In genomic region chr9:45907078-45907428, GRCm38 (mm10) we compare ENCODE assay signal across 8 mouse cellular contexts. TPM values are rescaled to one million over a fixed set of nuclear protein-coding genes. Genes with fewer than 3 reads are reported as not detected.
A peak's percentile ranks its signal among the peaks of the same experiment; 100 is the strongest.
DNase-seq lines count a peak whose midpoint lies in the region; ATAC-seq and TF ChIP-seq lines count a peak whose summit lies in the region.

No protein-coding gene starts in this region.

- no peak for DNase-seq in heart, postnatal 14 days
- DNase-seq in MEL (ENCODE audit: low read depth, low spot score) = peak; percentile 50
- DNase-seq in limb, embryonic 14.5 days (ENCODE audit: low spot score) = no peak
- DNase-seq in layer of hippocampus, adult 8-10 months (ENCODE audit: low spot score in 2 of 2) = no peak
- DNase-seq in cerebellum, adult 18-20 months = no peak

- intact Hi-C loops in heart, postnatal 14 days (cut with DNase I) = loop anchor here (5.0 kb wide), 1 partner anchor 365 kb away; the partner anchor contains the start of gene Zpr1

- peaks cover 15% of the 10 kb centered on the region for H3K79me2 ChIP-seq in MEL (ENCODE audit: control insufficient read depth, insufficient read depth, low read length, poor library complexity)

- peak overlapping the region; percentile 4 to 99 for H3K27ac ChIP-seq in heart, embryonic 14.5 days (replicated peaks in 1 of 2; ENCODE audit: control insufficient read depth in 1 of 2, insufficient read depth in 1 of 2, low read depth in 2 of 2, low read length in 2 of 2)
- H3K27ac ChIP-seq in MEL (ENCODE audit: control insufficient read depth, low read depth, low read length) = peak overlapping the region; percentile 23
- peak overlapping the region; percentile 95 for H3K27ac ChIP-seq in forebrain, embryonic 13.5 days
- peak overlapping the region; percentile 87 for H3K27ac ChIP-seq in limb, embryonic 14.5 days (replicated peaks; ENCODE audit: low read depth, low read length)
- H3K27ac ChIP-seq in neural tube, embryonic 14.5 days (ENCODE audit: low read depth, low read length) = peak overlapping the region; percentile 98

- H3K9ac ChIP-seq in heart, embryonic 14.5 days (ENCODE audit: low read length) = peak overlapping the region; percentile 98
- peak overlapping the region; percentile 97 for H3K9ac ChIP-seq in MEL (ENCODE audit: control insufficient read depth, low read depth, low read length, poor library complexity, severe bottlenecking)
- H3K9ac ChIP-seq in forebrain, embryonic 13.5 days = peak overlapping the region; percentile 93
- H3K9ac ChIP-seq in limb, embryonic 14.5 days (ENCODE audit: low read depth, low read length, severe bottlenecking) = peak overlapping the region; percentile 90
- peak overlapping the region; percentile 95 for H3K9ac ChIP-seq in neural tube, embryonic 14.5 days (replicated peaks; ENCODE audit: low read depth, low read length)

- H3K36me3 ChIP-seq in heart, embryonic 14.5 days (ENCODE audit: control insufficient read depth, insufficient read depth, low read length) = peaks cover 52% of the 10 kb centered on the region
- peaks cover 0 to 5% of the 10 kb centered on the region in 2 experiments; a peak in 2 of 4 replicates for H3K36me3 ChIP-seq in MEL (ENCODE audit: control insufficient read depth in 1 of 2, insufficient read depth in 2 of 2, low read length in 2 of 2)
- peaks cover 45% of the 10 kb centered on the region for H3K36me3 ChIP-seq in forebrain, embryonic 13.5 days (ENCODE audit: poor library complexity, severe bottlenecking)
- peaks cover 46% of the 10 kb centered on the region for H3K36me3 ChIP-seq in limb, embryonic 14.5 days (ENCODE audit: control insufficient read depth, insufficient read depth, low read length)
- peaks cover 34% of the 10 kb centered on the region for H3K36me3 ChIP-seq in neural tube, embryonic 14.5 days (ENCODE audit: control insufficient read depth, insufficient read depth, low read length)

- no peaks in the 10 kb centered on the region for H3K27me3 ChIP-seq in heart, embryonic 14.5 days (ENCODE audit: control insufficient read depth, insufficient read depth, low read length)
- no peaks in the 10 kb centered on the region for H3K27me3 ChIP-seq in MEL (ENCODE audit: control insufficient read depth in 1 of 2, insufficient read depth in 2 of 2, low read length in 2 of 2)
- H3K27me3 ChIP-seq in forebrain, embryonic 13.5 days = no peaks in the 10 kb centered on the region
- no peaks in the 10 kb centered on the region for H3K27me3 ChIP-seq in limb, embryonic 14.5 days (ENCODE audit: control insufficient read depth, insufficient read depth, low read length)
- H3K27me3 ChIP-seq in neural tube, embryonic 14.5 days (ENCODE audit: control insufficient read depth, insufficient read depth, low read length) = no peaks in the 10 kb centered on the region

- H3K4me1 ChIP-seq in heart, embryonic 14.5 days (ENCODE audit: control insufficient read depth in 2 of 2, insufficient read depth in 2 of 2, low read length in 2 of 2) = peaks cover 0 to 20% of the 10 kb centered on the region in 2 experiments; a peak in 2 of 4 replicates
- H3K4me1 ChIP-seq in MEL (ENCODE audit: control insufficient read depth in 1 of 2, insufficient read depth in 2 of 2, low read length in 2 of 2) = peaks cover 3 to 8% of the 10 kb centered on the region in 2 experiments
- H3K4me1 ChIP-seq in forebrain, embryonic 13.5 days = peaks cover 31% of the 10 kb centered on the region
- H3K4me1 ChIP-seq in limb, embryonic 14.5 days (ENCODE audit: control insufficient read depth, insufficient read depth, low read length) = peaks cover 16% of the 10 kb centered on the region
- H3K4me1 ChIP-seq in neural tube, embryonic 14.5 days (ENCODE audit: control insufficient read depth, insufficient read depth, low read length) = peaks cover 17% of the 10 kb centered on the region

- no peak for TF ChIP-seq CTCF in MEL (IDR thresholded peaks at IDR 0.05 in 2 of 3, conservative IDR thresholded peaks at IDR 0.05 in 1 of 3; ENCODE audit: control insufficient read depth in 1 of 3, insufficient read depth in 1 of 3, low read depth in 2 of 3, low read length in 3 of 3, poor library complexity in 1 of 3, severe bottlenecking in 1 of 3)

- no peak for TF ChIP-seq POLR2A in MEL (IDR thresholded peaks at IDR 0.05; ENCODE audit: control insufficient read depth in 1 of 2, insufficient read depth in 1 of 2, low read depth in 1 of 2, low read length in 2 of 2, poor library complexity in 1 of 2)
- no peak for TF ChIP-seq POLR2A in limb, embryonic 14.5 days (IDR thresholded peaks at IDR 0.05; ENCODE audit: borderline replicate concordance, extremely low read depth, insufficient read depth, insufficient read length)

- peak overlapping the region; percentile 64 for H3K4me2 ChIP-seq in heart, embryonic 14.5 days (ENCODE audit: low read length)
- peak overlapping the region; percentile 86 for H3K4me2 ChIP-seq in forebrain, embryonic 13.5 days
- peak overlapping the region; percentile 73 for H3K4me2 ChIP-seq in limb, embryonic 14.5 days (replicated peaks; ENCODE audit: low read depth, low read length, severe bottlenecking)
- peak overlapping the region; percentile 66 for H3K4me2 ChIP-seq in neural tube, embryonic 14.5 days (ENCODE audit: low read depth, low read length)

- WGBS in heart, embryonic 14.5 days = 0% methylated on average over 19 of the region's 19 CpGs
- under 1% methylated on average over 19 of the region's 19 CpGs for WGBS in forebrain, embryonic 13.5 days
- under 1% methylated on average over 19 of the region's 19 CpGs for WGBS in limb, embryonic 14.5 days
- WGBS in neural tube, embryonic 14.5 days = 0% methylated on average over 19 of the region's 19 CpGs

- no peak for TF ChIP-seq RAD21 in MEL (IDR thresholded peaks at IDR 0.05; ENCODE audit: low read depth, low read length)

- H3K9me3 ChIP-seq in heart, embryonic 14.5 days (ENCODE audit: control insufficient read depth, low read length) = no peaks in the 10 kb centered on the region
- H3K9me3 ChIP-seq in MEL (replicated peaks; ENCODE audit: insufficient read depth, low read length) = no peaks in the 10 kb centered on the region
- no peaks in the 10 kb centered on the region for H3K9me3 ChIP-seq in forebrain, embryonic 13.5 days (replicated peaks)
- H3K9me3 ChIP-seq in limb, embryonic 14.5 days (ENCODE audit: control insufficient read depth, low read length) = no peaks in the 10 kb centered on the region
- H3K9me3 ChIP-seq in neural tube, embryonic 14.5 days (ENCODE audit: control insufficient read depth, low read length) = no peaks in the 10 kb centered on the region

- peak; percentile 17; the same call in 1 of the 2 replicates for ATAC-seq in heart, embryonic 14.5 days (ENCODE audit: insufficient number of reproducible peaks, insufficient read depth, low FRiP score, low read depth)
- no peak for ATAC-seq in forebrain, embryonic 13.5 days
- peak; percentile 9 for ATAC-seq in limb, embryonic 14.5 days (ENCODE audit: low FRiP score, low read depth)
- ATAC-seq in neural tube, embryonic 14.5 days (ENCODE audit: low read depth) = peak; percentile 33

- H3K4me3 ChIP-seq in heart, embryonic 14.5 days (ENCODE audit: control insufficient read depth in 1 of 2, insufficient read depth in 1 of 2, low read depth in 1 of 2, low read length in 2 of 2) = peak overlapping the region; percentile 85 to 90
- peak overlapping the region; percentile 97 to 99 for H3K4me3 ChIP-seq in MEL (ENCODE audit: control insufficient read depth in 1 of 2, insufficient read depth in 1 of 2, low read depth in 2 of 2, low read length in 2 of 2)
- H3K4me3 ChIP-seq in forebrain, embryonic 13.5 days = peak overlapping the region; percentile 90
- H3K4me3 ChIP-seq in limb, embryonic 14.5 days (replicated peaks; ENCODE audit: low read length) = peak overlapping the region; percentile 98
- H3K4me3 ChIP-seq in neural tube, embryonic 14.5 days (ENCODE audit: low read depth, low read length) = peak overlapping the region; percentile 90

- TF ChIP-seq EP300 in MEL (IDR thresholded peaks at IDR 0.05; ENCODE audit: low read depth in 1 of 2, low read length in 2 of 2) = no peak

RNA-seq across cellular contexts. Expression of gene Rnf214, which starts 0.3 kb away (rescaled TPM):
- polyA plus RNA-seq in heart, embryonic 14.5 days (2014; fragmentation: Nextera tagmentation; extraction: Ambion mirVana) = 42.9 and 45.5 TPM in 2 replicates
- total RNA-seq in heart, postnatal 14 days (2021) = 10 to 100 TPM; 27.9 to 28.3 TPM
- 7.9 and 8.1 TPM in 2 replicates for total RNA-seq in MEL (2012; rRNA removed)
- polyA plus RNA-seq in MEL (2012; ENCODE audit: insufficient read depth in 1 of 2, insufficient read length in 2 of 2, low read depth in 1 of 2, low replicate concordance in 2 of 2, missing spikeins in 1 of 2) = 10 to 100 TPM in 1 of 2 experiments, not detected in 1; 17.0 TPM
- polyA plus RNA-seq in forebrain, embryonic 13.5 days (2015; fragmentation: Nextera tagmentation; extraction: Ambion mirVana) = 92.9 and 94.3 TPM in 2 replicates
- polyA plus RNA-seq in limb, embryonic 14.5 days (2012; rRNA removed) = 27.6 and 31.5 TPM in 2 replicates
- 55.7 and 57.0 TPM in 2 replicates for polyA plus RNA-seq in limb, embryonic 14.5 days (2014; fragmentation: Nextera tagmentation; extraction: Ambion mirVana)
- polyA plus RNA-seq in neural tube, embryonic 14.5 days (2014; fragmentation: Nextera tagmentation; extraction: Ambion mirVana) = 101 and 132 TPM in 2 replicates
- total RNA-seq in layer of hippocampus, adult 8-10 months (2022) = 10 to 100 TPM; 67.3 to 79.6 (median 72.2) TPM

RNA-seq across cellular contexts. Expression of gene Pcsk7, which starts 0.8 kb away (rescaled TPM):
- polyA plus RNA-seq in heart, embryonic 14.5 days (2014; fragmentation: Nextera tagmentation; extraction: Ambion mirVana) = 12.1 and 13.5 TPM in 2 replicates
- total RNA-seq in heart, postnatal 14 days (2021) = 10 to 100 TPM; 23.3 to 24.5 TPM
- total RNA-seq in MEL (2012; rRNA removed) = 11.5 and 12.7 TPM in 2 replicates
- polyA plus RNA-seq in MEL (2012; ENCODE audit: insufficient read depth in 1 of 2, insufficient read length in 2 of 2, low read depth in 1 of 2, low replicate concordance in 2 of 2, missing spikeins in 1 of 2) = 10 to 100 TPM in 1 of 2 experiments, not detected in 1; 14.3 TPM
- 20.1 and 24.9 TPM in 2 replicates for polyA plus RNA-seq in forebrain, embryonic 13.5 days (2015; fragmentation: Nextera tagmentation; extraction: Ambion mirVana)
- 33.3 and 36.6 TPM in 2 replicates for polyA plus RNA-seq in limb, embryonic 14.5 days (2012; rRNA removed)
- 17.3 and 17.9 TPM in 2 replicates for polyA plus RNA-seq in limb, embryonic 14.5 days (2014; fragmentation: Nextera tagmentation; extraction: Ambion mirVana)
- polyA plus RNA-seq in neural tube, embryonic 14.5 days (2014; fragmentation: Nextera tagmentation; extraction: Ambion mirVana) = 16.5 and 19.1 TPM in 2 replicates
- 10 to 100 TPM; 23.8 to 33.7 (median 26.2) TPM for total RNA-seq in layer of hippocampus, adult 8-10 months (2022)

RNA-seq across cellular contexts. Expression of gene Tagln, which starts 28.8 kb away (rescaled TPM):
- 122 and 143 TPM in 2 replicates for polyA plus RNA-seq in heart, embryonic 14.5 days (2014; fragmentation: Nextera tagmentation; extraction: Ambion mirVana)
- total RNA-seq in heart, postnatal 14 days (2021) = 10 to 100 TPM; 52.9 to 60.8 TPM
- 0.20 and 0.42 TPM in 2 replicates for total RNA-seq in MEL (2012; rRNA removed)
- 1 to 10 TPM in 1 of 2 experiments, not detected in 1; 1.1 TPM for polyA plus RNA-seq in MEL (2012; ENCODE audit: insufficient read depth in 1 of 2, insufficient read length in 2 of 2, low read depth in 1 of 2, low replicate concordance in 2 of 2, missing spikeins in 1 of 2)
- polyA plus RNA-seq in forebrain, embryonic 13.5 days (2015; fragmentation: Nextera tagmentation; extraction: Ambion mirVana) = 2.5 and 3.1 TPM in 2 replicates
- polyA plus RNA-seq in limb, embryonic 14.5 days (2012; rRNA removed) = 27.8 and 29.8 TPM in 2 replicates
- polyA plus RNA-seq in limb, embryonic 14.5 days (2014; fragmentation: Nextera tagmentation; extraction: Ambion mirVana) = 31.7 and 35.7 TPM in 2 replicates
- 5.2 and 5.5 TPM in 2 replicates for polyA plus RNA-seq in neural tube, embryonic 14.5 days (2014; fragmentation: Nextera tagmentation; extraction: Ambion mirVana)
- 10 to 100 TPM in 2 of 4 experiments, 1 to 10 TPM in 2; 4.2 to 16.3 (median 8.8) TPM for total RNA-seq in layer of hippocampus, adult 8-10 months (2022)

RNA-seq across cellular contexts. Expression of gene Sidt2, which starts 48.0 kb away (rescaled TPM):
- 36.5 and 43.9 TPM in 2 replicates for polyA plus RNA-seq in heart, embryonic 14.5 days (2014; fragmentation: Nextera tagmentation; extraction: Ambion mirVana)
- total RNA-seq in heart, postnatal 14 days (2021) = 10 to 100 TPM; 71.9 to 80.7 TPM
- 22.4 and 27.0 TPM in 2 replicates for total RNA-seq in MEL (2012; rRNA removed)
- polyA plus RNA-seq in MEL (2012; ENCODE audit: insufficient read depth in 1 of 2, insufficient read length in 2 of 2, low read depth in 1 of 2, low replicate concordance in 2 of 2, missing spikeins in 1 of 2) = 10 to 100 TPM in 1 of 2 experiments, not detected in 1; 71.8 TPM
- polyA plus RNA-seq in forebrain, embryonic 13.5 days (2015; fragmentation: Nextera tagmentation; extraction: Ambion mirVana) = 22.6 and 26.3 TPM in 2 replicates
- polyA plus RNA-seq in limb, embryonic 14.5 days (2012; rRNA removed) = 121 and 190 TPM in 2 replicates
- polyA plus RNA-seq in limb, embryonic 14.5 days (2014; fragmentation: Nextera tagmentation; extraction: Ambion mirVana) = 56.1 and 58.7 TPM in 2 replicates
- polyA plus RNA-seq in neural tube, embryonic 14.5 days (2014; fragmentation: Nextera tagmentation; extraction: Ambion mirVana) = 45.7 and 52.0 TPM in 2 replicates
- 10 to 100 TPM; 67.6 to 81.0 (median 74.0) TPM for total RNA-seq in layer of hippocampus, adult 8-10 months (2022)

Comparison
In these comparisons a context has a peak if more than half of its experiments do, and no peak if none do; other contexts are left out.
1. H3K27ac ChIP-seq: peak in every context shown above with its lines; median percentile 98 in neural tube, embryonic 14.5 days; 95 in forebrain, embryonic 13.5 days; 87 in limb, embryonic 14.5 days; 52 in heart, embryonic 14.5 days; 23 in MEL.